Mouse (Mus musculus): Measurements from ENCODE around the gene Tdgf1. TPM values are rescaled to one million over a fixed set of nuclear protein-coding genes. Genes with fewer than 3 reads are reported as not detected.

Gene Tdgf1
- polyA plus RNA-seq, 1 experiment: not detected

DNA sequence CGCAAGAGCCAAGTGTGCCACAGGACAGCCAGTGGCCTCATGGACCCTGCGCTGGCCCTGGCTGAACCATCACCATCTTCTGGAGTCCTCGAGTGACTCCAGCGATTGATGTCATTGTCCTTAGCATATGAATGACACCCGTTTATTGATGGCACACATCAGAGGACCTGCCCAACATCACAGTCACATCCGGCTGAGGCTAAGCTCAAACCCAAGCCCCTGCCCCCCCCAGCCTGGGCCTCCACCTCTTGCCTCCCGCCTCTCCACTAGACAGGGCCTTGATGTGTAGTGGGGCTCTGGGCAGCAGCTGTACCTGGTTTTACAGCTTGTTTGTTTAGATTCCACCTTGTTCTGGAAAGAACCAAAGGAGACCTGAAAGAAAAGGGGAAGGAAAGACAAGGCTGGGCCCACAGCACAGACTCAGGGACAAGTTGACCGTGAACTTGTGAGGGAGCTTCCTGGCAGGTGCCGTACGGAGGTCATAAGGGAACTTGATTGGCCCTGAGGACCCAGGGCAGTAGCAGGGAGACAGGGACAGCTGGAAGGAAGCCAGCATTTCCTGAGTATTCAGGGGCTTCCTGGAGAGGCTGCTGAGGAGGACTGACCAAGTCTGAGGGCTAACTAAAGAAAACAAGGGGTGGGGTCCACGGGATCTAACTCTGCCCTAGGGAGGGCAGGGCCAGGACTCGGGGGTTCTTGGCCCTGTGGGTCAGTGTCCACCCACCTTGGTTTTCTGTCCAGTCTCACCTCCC lies 54.7 kb downstream of the Tdgf1 start:
- no peaks in the 10 kb centered on the region for H3K79me2 ChIP-seq (ENCODE audit: control insufficient read depth, insufficient read depth)
- no peaks in the 10 kb centered on the region for H3K27me3 ChIP-seq (ENCODE audit: control insufficient read depth, insufficient read depth, insufficient read length)
- no peak overlapping the region for H3ac ChIP-seq (ENCODE audit: control insufficient read depth, insufficient read length, low read depth)
- no peaks in the 10 kb centered on the region for H3K36me3 ChIP-seq (ENCODE audit: control insufficient read depth, insufficient read depth)
- no peak overlapping the region for H3K4me3 ChIP-seq (ENCODE audit: insufficient read depth, poor library complexity, severe bottlenecking)
- no peak for TF ChIP-seq MYOD1 (IDR thresholded peaks at IDR 0.05; ENCODE audit: control insufficient read depth, insufficient read length, low read depth)
- no peak for TF ChIP-seq USF1 (IDR thresholded peaks at IDR 0.05; ENCODE audit: low read depth)
- no peak for TF ChIP-seq CTCF (IDR thresholded peaks at IDR 0.05; ENCODE audit: control insufficient read depth, insufficient read depth, insufficient read length)
- no peak for TF ChIP-seq FOSL1 (IDR thresholded peaks at IDR 0.05; ENCODE audit: insufficient read depth, low read length, poor library complexity, severe bottlenecking)
- TF ChIP-seq CEBPB (IDR thresholded peaks at IDR 0.05; ENCODE audit: low read depth): no peak
- no peak for TF ChIP-seq MAX (IDR thresholded peaks at IDR 0.05)
- no peaks in the 10 kb centered on the region for H3K79me3 ChIP-seq (ENCODE audit: low read depth)

DNA sequence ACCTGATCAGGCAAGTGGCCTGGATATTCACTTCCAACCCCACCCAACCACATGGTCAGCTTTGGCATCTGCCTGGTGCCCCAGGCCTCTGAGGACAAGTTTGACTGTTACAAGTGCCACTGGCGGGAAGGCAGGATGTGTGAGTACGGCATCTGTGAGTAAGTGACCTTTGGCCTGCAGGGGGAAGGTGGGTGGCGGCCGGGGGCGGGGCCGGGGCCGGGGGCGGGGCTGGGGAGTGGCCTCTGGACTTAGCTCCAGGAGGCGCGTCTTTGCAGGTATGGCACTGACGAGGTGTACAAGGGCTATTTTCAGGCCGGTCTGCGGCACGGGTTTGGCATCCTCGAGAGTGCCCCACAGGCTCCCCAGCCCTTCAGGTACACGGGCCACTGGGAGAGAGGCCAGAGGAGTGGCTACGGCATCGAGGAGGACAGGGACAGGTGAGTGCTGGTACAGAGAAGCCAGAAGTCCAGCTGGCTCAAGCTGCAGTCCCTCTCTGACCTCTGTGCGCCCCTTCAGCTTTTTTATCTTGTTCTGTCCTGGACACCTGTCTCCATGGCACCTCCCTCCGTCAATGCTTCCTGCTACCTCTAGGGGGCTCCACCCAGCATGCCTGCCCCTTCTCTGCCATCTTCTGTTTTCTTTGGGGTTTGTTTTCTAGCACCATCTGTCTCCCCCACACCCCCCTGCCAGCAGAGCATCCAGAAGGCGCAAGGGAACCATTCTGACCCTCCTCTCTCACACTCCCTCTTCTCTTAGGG lies 55.8 kb downstream of the Tdgf1 start:
- no peak overlapping the region for H3ac ChIP-seq (ENCODE audit: control insufficient read depth, insufficient read length, low read depth)
- TF ChIP-seq USF1 (IDR thresholded peaks at IDR 0.05; ENCODE audit: low read depth): no peak
- no peak for TF ChIP-seq MAX (IDR thresholded peaks at IDR 0.05)
- TF ChIP-seq MYOG (IDR thresholded peaks at IDR 0.05; ENCODE audit: control insufficient read depth, extremely low read depth, insufficient read length): no peak
- TF ChIP-seq CEBPB (IDR thresholded peaks at IDR 0.05; ENCODE audit: low read depth): no peak
- TF ChIP-seq FOSL1 (IDR thresholded peaks at IDR 0.05; ENCODE audit: insufficient read depth, low read length, poor library complexity, severe bottlenecking): no peak
- TF ChIP-seq MYOD1 (IDR thresholded peaks at IDR 0.05; ENCODE audit: control insufficient read depth, insufficient read length, low read depth): no peak
- no peak for TF ChIP-seq CTCF (IDR thresholded peaks at IDR 0.05; ENCODE audit: control insufficient read depth, insufficient read depth, insufficient read length)
- no peaks in the 10 kb centered on the region for H3K27me3 ChIP-seq (ENCODE audit: control insufficient read depth, insufficient read depth, insufficient read length)
- no peaks in the 10 kb centered on the region for H3K79me3 ChIP-seq (ENCODE audit: low read depth)
- H3K79me2 ChIP-seq (ENCODE audit: control insufficient read depth, insufficient read depth): no peaks in the 10 kb centered on the region
- H3K4me3 ChIP-seq (ENCODE audit: insufficient read depth, poor library complexity, severe bottlenecking): no peak overlapping the region
- H3K36me3 ChIP-seq (ENCODE audit: control insufficient read depth, insufficient read depth): no peaks in the 10 kb centered on the region

Small RNAs within 50 kb of the gene (microRNA-seq; reads per million reads assigned to microRNA genes)
- gene Gm24269 (ENCODE audit: borderline microRNAs expressed): not detected

Other genes with a start within 250 kb of the Tdgf1 start
- not detected for gene Myl3, start 204.3 kb downstream of the Tdgf1 start, polyA plus RNA-seq (2012; fragmentation: generic; extraction: Trizol)
- 0.12 TPM for gene Pth1r, start 199.0 kb downstream of the Tdgf1 start, polyA plus RNA-seq (2012; fragmentation: generic; extraction: Trizol)
- not detected for gene Prss42, start 148.0 kb downstream of the Tdgf1 start, polyA plus RNA-seq (2012; fragmentation: generic; extraction: Trizol)
- gene Prss44, start 132.2 kb downstream of the Tdgf1 start, polyA plus RNA-seq (2012; fragmentation: generic; extraction: Trizol): not detected
- gene Prss43, start 119.5 kb downstream of the Tdgf1 start, polyA plus RNA-seq (2012; fragmentation: generic; extraction: Trizol): not detected
- not detected for gene Prss45, start 111.6 kb downstream of the Tdgf1 start, polyA plus RNA-seq (2012; fragmentation: generic; extraction: Trizol)
- gene Prss46, start 101.7 kb downstream of the Tdgf1 start, polyA plus RNA-seq (2012; fragmentation: generic; extraction: Trizol): 0.12 TPM
- gene Prss50, start 88.2 kb downstream of the Tdgf1 start, polyA plus RNA-seq (2012; fragmentation: generic; extraction: Trizol): 0.04 TPM
- gene Als2cl, start 66.3 kb downstream of the Tdgf1 start, polyA plus RNA-seq (2012; fragmentation: generic; extraction: Trizol): 2.6 TPM
- not detected for gene Tmie, start 66.0 kb downstream of the Tdgf1 start, polyA plus RNA-seq (2012; fragmentation: generic; extraction: Trizol)
- gene Fam240a, start 29.3 kb downstream of the Tdgf1 start, polyA plus RNA-seq (2012; fragmentation: generic; extraction: Trizol): not detected
- 0.01 TPM for gene Lrrc2, start 5.4 kb upstream of the Tdgf1 start, polyA plus RNA-seq (2012; fragmentation: generic; extraction: Trizol)
- gene Rtp3, start 44.4 kb upstream of the Tdgf1 start, polyA plus RNA-seq (2012; fragmentation: generic; extraction: Trizol): not detected
- gene Ltf, start 73.1 kb upstream of the Tdgf1 start, polyA plus RNA-seq (2012; fragmentation: generic; extraction: Trizol): not detected
- not detected for gene Ccrl2, start 111.4 kb upstream of the Tdgf1 start, polyA plus RNA-seq (2012; fragmentation: generic; extraction: Trizol)
- gene Lrrfip2, start 171.4 kb upstream of the Tdgf1 start, polyA plus RNA-seq (2012; fragmentation: generic; extraction: Trizol): 29.4 TPM